ENCODE assay signal across 23 mouse cellular contexts in the genomic region with DNA sequence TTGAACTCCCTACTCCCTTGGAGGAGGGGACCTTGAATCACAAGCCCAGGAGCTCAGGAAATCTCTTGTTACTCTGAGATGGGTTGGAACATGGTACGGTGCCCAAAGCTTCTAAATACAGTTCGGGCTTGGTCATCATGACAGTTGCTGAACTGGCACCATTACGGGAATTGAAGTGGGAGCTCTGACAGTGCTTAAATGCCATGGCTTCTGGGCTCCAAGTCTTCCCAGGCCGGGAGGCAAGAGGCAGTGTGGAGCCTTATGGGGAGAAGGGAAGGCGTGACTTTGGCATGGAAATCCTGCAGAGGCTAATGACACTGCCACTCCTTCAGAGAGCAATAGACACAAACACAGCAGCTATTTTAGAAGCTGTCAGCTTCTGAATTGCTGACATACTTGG. TPM values are rescaled to one million over a fixed set of nuclear protein-coding genes. Genes with fewer than 3 reads are reported as not detected.
"Had no signal": no experiment of that assay in that cellular context is flagged by ENCODE, and none has a peak within 500 bp of the region (broad histone marks: within the 10 kb centered on the region; RNA-seq: fewer than 3 reads in every experiment).

No protein-coding gene starts in this region.

- H3K4me3 ChIP-seq: limb, embryonic 12.5 days; limb, embryonic 15.5 days; liver, embryonic 12.5 days; liver, embryonic 15.5 days; lung, embryonic 15.5 days; megakaryocyte, embryonic 14.5 days; midbrain, embryonic 10.5 days; neural tube, embryonic 12.5 days; neural tube, embryonic 15.5 days; stomach, embryonic 15.5 days had no signal

- ATAC-seq: liver, embryonic 12.5 days had no signal

- H3K27ac ChIP-seq: kidney, postnatal 0 days; limb, embryonic 12.5 days; limb, embryonic 15.5 days; liver, embryonic 12.5 days; liver, embryonic 15.5 days; lung, embryonic 15.5 days; midbrain, embryonic 10.5 days; neural tube, embryonic 12.5 days; neural tube, embryonic 15.5 days; stomach, embryonic 15.5 days had no signal

- H3K27me3 ChIP-seq: limb, embryonic 12.5 days; limb, embryonic 15.5 days; liver, embryonic 12.5 days; liver, embryonic 15.5 days; lung, embryonic 15.5 days; megakaryocyte, embryonic 14.5 days; neural tube, embryonic 12.5 days; neural tube, embryonic 15.5 days; stomach, embryonic 15.5 days had no signal

- DNase-seq: kidney, adult 2 months; kidney, postnatal 36 days; lung, adult 18-20 months; lung, postnatal 10 days; lung, postnatal 36 days; midbrain, embryonic 14.5 days; right cerebral cortex, adult 18-20 months; right cerebral cortex, postnatal 14 days; right cerebral cortex, postnatal 4 days; spleen, adult 18-20 months; thymus, postnatal 25 days had no signal

- H3K9ac ChIP-seq: limb, embryonic 12.5 days; limb, embryonic 15.5 days; liver, embryonic 12.5 days; liver, embryonic 15.5 days; lung, embryonic 15.5 days; neural tube, embryonic 12.5 days; neural tube, embryonic 15.5 days; stomach, embryonic 15.5 days had no signal

- H3K9me3 ChIP-seq: limb, embryonic 12.5 days; limb, embryonic 15.5 days; liver, embryonic 12.5 days; liver, embryonic 15.5 days; lung, embryonic 15.5 days; midbrain, embryonic 10.5 days; neural tube, embryonic 12.5 days; neural tube, embryonic 15.5 days; stomach, embryonic 15.5 days had no signal

- H3K4me2 ChIP-seq: limb, embryonic 12.5 days; limb, embryonic 15.5 days; liver, embryonic 12.5 days; liver, embryonic 15.5 days; lung, embryonic 15.5 days; neural tube, embryonic 12.5 days; neural tube, embryonic 15.5 days; stomach, embryonic 15.5 days had no signal

- H3K36me3 ChIP-seq: limb, embryonic 15.5 days; liver, embryonic 12.5 days; liver, embryonic 15.5 days; lung, embryonic 15.5 days; midbrain, embryonic 10.5 days; neural tube, embryonic 12.5 days; neural tube, embryonic 15.5 days; stomach, embryonic 15.5 days had no signal

- H3K4me1 ChIP-seq: limb, embryonic 15.5 days; liver, embryonic 12.5 days; liver, embryonic 15.5 days; lung, embryonic 15.5 days; megakaryocyte, embryonic 14.5 days; midbrain, embryonic 10.5 days; neural tube, embryonic 12.5 days; neural tube, embryonic 15.5 days; stomach, embryonic 15.5 days had no signal

RNA-seq across cellular contexts. Expression of gene Tbx15, which starts 56.0 kb away (rescaled TPM):
- polyA plus RNA-seq: kidney, embryonic 14.5 days; kidney, postnatal 0 days; liver, embryonic 12.5 days had no signal
